Mouse (Mus musculus): ENCODE results near the gene Dgke. TPM values are rescaled to one million over a fixed set of nuclear protein-coding genes. Genes with fewer than 3 reads are reported as not detected.
A peak's percentile ranks its signal among the peaks of the same experiment; 100 is the strongest.
"Not testable (repeated sequence)": the region's sequence is repeated elsewhere in the genome, so short reads cannot be mapped to it uniquely, and the experiment has no call there.

Dgke gene
- 1 to 10 TPM; 8.6 to 10.0 TPM for total RNA-seq (2021)
- long read RNA-seq, experiment 1, full-length matches to known transcripts: 2 of 5 reads
- long read RNA-seq, experiment 1, partial matches to known transcripts: 0 of 5 reads
- long read RNA-seq, experiment 1, other reads (novel, unspliced or antisense): 3 of 5 reads
- long read RNA-seq, experiment 2, full-length matches to known transcripts: 2 of 5 reads
- long read RNA-seq, experiment 2, partial matches to known transcripts: 2 of 5 reads
- long read RNA-seq, experiment 2, other reads (novel, unspliced or antisense): 1 of 5 reads

- no peak for DNase-seq
Measured at GRCm38 (mm10) chr11:89066750-89067149, at the start of gene Dgke. Dgke (minus strand) TSS chr11:89066850.

GRCm38 (mm10) chr11:89107180-89107807 lies 40.6 kb upstream of the Dgke start:
- DNase-seq: no peak

DNA sequence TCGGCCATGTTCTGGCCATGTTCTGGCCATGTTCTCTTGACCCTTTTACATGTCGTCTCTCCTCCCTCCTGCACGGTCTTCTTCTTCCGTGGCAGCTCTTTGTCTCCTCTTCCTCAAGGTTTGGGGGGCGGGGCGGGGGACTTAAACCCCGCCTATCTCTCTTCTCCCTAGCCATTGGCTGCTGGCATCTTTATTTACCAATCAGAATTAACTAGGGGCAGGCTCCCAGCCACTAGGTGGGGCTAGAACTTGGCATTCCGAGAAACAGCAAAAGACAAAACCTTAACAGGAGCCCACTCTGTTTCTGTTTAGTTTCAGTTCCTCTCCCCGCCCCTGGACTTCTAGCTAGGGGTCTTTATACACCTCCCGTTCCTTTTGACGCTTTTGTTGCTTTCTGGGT lies 39.2 kb upstream of the Dgke start:
- no peak for DNase-seq

DNA sequence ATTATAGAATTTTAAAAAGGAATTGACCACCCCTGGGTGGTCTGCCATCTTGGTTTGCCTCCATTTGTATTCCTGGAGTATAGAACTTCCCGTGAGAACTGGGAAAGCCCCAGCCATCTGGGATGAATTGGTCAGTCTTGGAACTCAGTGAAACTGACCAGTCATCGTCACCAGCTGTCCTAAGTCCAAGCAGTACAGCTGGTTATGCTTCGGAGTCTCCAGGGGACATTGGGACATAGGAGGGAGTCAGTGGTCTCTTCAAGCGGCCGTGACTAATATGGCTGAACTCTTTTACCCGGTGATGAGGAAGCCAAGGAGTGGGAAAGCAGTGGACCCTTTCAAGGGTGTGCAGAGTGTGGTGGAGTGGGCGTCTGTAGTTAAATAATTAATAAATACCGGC lies 38.6 kb upstream of the Dgke start:
- DNase-seq: peak; percentile 29 to 49

DNA sequence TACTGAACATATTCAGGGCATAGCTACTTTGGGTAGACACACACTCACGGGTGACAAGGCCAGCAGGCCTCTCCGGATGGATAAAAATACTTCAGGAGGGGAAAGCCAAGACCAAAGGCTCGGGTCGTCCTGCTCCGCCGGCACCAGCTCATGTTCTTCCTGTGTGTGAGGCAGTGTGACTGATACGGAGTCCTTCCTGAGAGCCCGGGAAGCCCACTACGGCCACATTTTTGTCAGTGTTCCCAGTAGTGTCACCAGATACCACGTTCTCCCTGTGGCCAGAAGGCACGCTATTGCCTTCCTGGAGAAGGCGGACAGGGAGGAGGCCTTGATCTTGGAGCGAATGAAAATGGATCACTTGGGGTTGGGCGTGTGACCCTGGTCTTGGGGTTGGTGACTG lies 36.5 kb upstream of the Dgke start:
- DNase-seq: peak; percentile 45 to 72

GRCm38 (mm10) chr11:89100826-89101321 lies 34.2 kb upstream of the Dgke start:
- peak; percentile 73 to 87 for DNase-seq

DNA sequence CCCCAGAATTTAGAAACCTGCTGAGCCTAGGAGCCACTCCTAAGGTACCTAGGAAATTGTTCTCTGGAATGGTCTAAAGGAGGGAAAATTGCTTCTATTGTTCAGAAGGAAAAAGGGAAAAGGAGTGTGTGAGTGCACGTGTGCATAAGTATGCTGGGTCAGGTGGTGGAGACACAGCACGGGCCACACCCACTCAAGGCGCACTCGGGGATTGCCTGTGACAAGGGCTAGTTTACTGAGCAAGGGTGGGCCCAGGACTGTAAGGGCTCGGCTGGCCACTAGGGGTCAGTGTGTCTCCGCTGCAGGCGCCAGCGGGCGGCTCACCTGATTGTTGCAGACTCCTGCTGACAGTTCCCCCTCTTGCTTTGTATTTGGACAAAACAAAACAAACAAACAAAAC lies 33.8 kb upstream of the Dgke start:
- peak; percentile 90 for DNase-seq

- DNase-seq: no peak
Measured at GRCm38 (mm10) chr11:89098930-89099329, 32.3 kb upstream of the Dgke start.

DNA sequence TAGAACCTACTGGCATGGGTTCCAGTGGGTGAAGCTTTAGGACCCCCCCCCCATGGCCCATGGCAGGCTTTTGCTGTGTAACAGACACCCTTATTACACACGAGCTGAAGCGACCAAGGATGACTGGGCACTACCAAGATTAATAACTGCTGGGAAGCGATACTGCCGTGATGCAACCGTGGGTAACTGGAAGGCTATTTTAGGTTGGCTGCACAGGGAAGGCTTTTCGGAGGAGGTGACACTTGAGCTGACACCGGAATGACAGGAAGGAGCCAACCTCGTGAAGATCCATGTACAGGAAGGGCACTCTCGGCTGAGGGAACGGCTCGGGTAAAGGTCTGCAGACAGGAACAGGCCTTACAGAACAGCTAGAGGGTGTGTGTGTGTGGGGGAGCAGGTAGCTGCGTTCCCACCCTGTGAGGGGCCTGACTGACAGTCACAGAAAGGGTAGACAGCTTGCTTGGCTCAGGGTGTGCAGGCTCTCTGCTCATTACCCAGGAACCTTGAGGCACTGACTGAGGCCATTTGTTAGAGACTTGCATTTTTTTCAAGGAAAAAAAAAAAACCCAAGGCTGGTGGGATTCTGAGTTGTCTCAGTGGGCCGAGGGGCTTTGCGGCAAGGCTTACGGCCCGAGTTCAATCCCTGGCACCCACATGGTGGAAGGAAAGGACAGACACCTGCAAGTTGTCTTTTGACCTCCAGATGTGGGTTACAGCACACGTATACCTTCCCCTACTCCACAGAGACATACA lies 31.6 kb upstream of the Dgke start:
- no peak for DNase-seq

GRCm38 (mm10) chr11:89097292-89097691 lies 30.6 kb upstream of the Dgke start:
- DNase-seq: not testable (repeated sequence)

DNA sequence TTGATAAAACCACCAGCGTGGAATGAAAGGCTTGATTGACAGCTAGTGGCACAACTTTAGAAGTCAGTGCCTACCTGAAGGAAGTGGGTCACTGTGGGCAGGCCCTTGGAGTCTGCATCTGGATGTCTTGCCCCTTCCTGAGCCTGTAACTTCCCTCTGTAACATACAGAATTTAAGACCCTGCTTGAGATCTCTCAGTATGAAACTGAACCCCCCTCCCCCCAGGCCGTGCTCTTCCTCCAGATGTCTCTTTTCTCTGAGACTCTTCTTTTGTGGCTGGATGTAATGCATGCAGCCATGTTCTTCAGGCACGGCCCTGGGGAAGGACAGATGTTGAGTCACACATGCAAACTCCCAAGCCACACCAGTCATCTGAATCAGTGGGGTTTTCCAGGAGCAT lies 28.7 kb upstream of the Dgke start:
- no peak for DNase-seq

- peak; percentile 58 to 80 for DNase-seq
Measured at GRCm38 (mm10) chr11:89092714-89093113, 26.1 kb upstream of the Dgke start.

DNA sequence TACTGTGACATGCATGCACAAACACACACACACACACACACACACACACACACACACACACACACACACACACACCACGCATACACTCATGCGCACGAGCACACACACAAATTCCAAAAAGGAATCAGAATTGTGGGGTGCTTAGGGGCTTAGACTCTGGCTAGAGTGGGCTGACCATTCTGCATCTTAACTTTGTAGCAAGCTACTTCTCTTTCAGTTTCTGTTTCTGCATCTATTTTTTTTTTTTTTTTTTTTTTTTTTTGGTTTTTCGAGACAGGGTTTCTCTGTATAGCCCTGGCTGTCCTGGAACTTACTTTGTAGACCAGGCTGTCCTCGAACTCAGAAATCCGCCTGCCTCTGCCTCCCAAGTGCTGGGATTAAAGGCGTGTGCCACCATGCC lies 23.7 kb upstream of the Dgke start:
- not testable (repeated sequence) for DNase-seq

- DNase-seq: no peak
Measured at GRCm38 (mm10) chr11:89088754-89089153, 22.1 kb upstream of the Dgke start.

DNA sequence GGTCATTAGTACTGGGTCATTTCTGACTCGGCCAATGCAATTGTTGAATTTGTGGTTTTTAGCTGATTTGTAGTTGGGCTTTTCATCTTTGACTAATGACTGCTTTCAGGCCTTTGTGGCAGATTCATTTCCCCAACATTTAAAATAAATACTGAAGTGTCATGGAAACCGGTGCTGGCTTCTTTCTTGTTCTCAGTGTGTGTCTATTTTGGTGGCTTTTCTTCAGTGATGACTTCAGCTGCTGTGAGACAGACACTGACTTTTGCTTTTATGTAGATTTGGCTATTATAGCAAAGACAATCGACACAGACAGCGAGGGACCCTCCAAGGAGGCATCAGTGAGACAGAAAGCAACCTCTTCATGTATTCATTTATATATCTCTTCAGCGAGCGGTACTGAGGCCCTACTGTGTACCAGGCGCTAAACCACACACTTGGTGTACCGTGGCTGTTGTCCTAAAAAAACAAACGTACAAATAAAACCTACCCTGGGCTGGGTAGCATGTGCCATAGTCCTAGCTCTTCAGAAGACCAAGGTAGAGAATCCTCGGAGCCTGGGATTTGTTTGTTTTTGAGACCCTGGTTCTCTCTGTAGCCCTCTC lies 19.7 kb upstream of the Dgke start:
- no peak for DNase-seq

DNA sequence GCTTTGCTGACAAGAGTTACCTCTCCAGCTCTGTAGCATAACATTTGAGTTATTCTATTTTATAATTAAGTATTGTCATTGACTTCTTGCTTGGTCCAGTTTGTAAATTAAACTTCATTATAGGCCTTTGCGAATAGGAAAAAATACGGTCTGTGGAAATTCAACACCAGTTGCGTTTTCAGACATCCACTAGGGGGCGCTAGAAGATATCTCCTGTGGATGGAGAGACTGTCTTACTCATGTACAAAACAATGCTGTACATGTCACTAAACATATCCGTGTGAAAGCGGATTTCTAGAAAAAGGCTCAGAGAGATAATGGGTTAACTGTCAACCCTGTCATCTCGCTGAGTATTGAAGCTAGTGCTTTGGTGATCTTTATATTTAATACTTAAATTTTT lies 18.0 kb upstream of the Dgke start:
- peak; percentile 59 to 79 for DNase-seq

DNA sequence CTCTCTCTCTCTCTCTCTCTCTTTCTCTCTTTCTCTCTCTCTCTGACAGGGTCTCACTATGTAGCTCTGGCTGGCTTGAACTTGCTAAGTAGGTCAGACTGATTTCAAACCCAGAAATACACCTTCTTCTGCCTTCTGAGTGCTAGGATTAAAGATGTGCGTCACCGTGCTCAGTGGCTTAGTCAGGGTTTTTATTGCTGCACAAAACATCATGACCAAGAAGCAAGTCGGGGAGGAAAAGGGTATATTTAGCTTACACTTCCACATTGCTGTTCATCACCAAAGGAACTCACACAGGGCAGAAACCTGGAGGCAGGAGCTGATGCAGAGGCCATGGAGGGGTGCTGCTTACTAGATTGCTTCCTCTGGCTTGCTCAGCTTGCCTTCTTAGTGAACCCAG lies 16.0 kb upstream of the Dgke start:
- not testable (repeated sequence) for DNase-seq

DNA sequence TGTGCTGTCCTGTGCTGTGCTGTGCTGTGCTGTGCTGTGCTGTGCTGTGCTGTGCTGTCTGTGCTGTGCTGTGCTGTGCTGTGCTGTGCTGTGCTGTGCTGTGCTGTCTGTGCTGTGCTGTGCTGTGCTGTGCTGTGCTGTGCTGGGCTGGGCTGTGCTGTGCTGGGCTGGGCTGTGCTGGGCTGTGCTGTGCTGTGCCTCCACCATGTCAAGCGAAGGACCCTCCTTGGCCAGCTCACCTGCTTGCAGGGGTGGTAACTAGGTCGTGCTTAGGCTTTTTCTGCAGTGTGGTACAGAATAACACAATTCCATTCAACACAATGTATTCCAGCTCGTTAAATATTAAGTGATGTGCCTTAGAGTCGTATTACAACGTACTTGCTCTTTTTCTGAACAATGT lies 15.3 kb upstream of the Dgke start:
- not testable (repeated sequence) for DNase-seq

DNA sequence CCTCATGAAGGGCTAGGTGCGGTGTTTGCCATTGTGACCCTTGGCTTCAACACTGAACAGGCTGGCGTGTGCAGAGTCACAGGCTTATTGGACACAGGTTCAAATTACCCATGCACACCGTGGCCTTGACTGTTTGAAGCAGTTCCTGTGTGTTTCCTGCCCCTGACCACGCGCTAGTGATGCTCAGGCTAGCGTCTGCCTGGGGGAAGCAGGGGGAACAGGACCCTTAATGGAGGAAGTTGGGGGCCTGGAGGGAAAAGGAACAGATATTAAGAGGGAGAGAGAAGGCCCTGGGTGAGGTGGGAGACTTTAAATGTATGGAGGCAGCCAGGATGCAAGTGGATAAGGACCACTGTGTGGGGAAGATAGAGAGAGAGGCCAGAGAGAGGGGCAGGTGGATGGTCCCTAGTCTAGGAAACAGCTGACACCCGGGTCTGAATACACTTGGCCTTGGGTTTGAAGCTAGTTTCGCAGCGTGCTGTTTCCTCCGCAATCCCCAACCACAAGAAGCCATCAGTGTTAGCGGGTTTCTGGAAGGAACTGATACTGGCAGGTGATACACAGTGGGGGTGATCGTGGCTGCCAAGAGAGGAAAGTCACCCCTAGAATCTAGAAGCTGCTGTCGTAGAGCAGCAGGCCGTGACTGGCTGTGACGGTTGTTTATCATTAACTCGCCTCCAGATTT lies 12.5 kb upstream of the Dgke start:
- no peak for DNase-seq

- no peak for DNase-seq
Measured at GRCm38 (mm10) chr11:89078305-89078704, 11.7 kb upstream of the Dgke start.

GRCm38 (mm10) chr11:89077601-89078000 lies 11.0 kb upstream of the Dgke start:
- DNase-seq: no peak

DNA sequence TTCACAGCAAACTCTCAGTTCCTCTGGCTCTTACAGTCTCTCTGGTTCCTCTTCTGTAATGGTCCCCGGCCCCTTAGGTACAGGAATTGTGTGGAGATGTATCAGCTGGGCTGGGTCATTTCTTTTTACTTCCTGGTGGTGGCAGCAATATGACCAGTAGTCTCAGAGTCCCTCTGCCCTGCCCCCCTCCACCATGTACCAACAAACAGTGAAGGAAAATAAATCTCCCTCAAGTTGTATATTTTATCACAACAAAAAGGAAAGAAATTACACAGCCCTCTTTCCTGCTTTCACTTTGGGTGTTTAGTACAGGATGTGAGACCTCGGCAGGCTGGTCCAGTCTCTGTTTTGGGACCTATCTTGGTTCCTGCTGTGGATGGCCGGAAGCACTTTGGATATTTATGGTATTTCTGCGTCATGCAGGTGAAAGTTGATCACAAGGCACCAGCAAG lies 9.7 kb upstream of the Dgke start:
- DNase-seq: peak; percentile 19 to 47
